Mouse (Mus musculus) ES-E14 (cell line): Measurements from ENCODE around the gene Ube2a.

ENCODE experiments used
- HCFC1 ChIP-seq: IDR thresholded peaks from 2 replicates; pipeline ENCODE4 v1.6.1; 2012; ENCODE audit warnings: low read length, inconsistent platforms, borderline replicate concordance; ENCODE audit not compliant: insufficient read depth
- MAFK ChIP-seq: IDR thresholded peaks from 2 replicates; pipeline ENCODE4 v1.6.1; 2014; ENCODE audit warnings: mild to moderate bottlenecking, low read depth, low read length, inconsistent platforms; ENCODE audit not compliant: insufficient read depth
- ZC3H11A ChIP-seq: IDR thresholded peaks from 2 replicates; pipeline ENCODE4 v1.6.1; 2012; ENCODE audit warnings: low read depth, mild to moderate bottlenecking, inconsistent platforms, low read length, borderline replicate concordance

DNA sequence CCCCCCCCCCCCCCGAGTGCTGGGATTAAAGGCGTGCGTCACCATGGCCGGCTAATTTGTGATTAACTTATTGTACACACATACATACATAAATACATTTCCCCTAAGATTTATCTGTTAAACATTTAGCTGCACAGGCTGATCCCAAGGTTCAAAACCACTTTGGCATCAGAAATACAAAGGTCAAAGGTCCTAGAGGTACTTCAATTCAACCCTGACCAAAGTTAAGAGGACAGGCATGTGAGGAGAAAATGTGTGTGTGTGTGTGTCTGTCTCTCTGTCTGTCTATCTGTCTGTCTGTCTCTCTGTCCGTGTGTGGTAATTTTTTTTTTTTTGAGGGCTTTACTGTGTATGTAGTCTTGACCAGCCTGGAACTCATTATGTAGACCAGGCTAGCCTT, 46.8 kb upstream of the Ube2a start:
- TF ChIP-seq MAFK = no peak
- TF ChIP-seq HCFC1 = no peak
- TF ChIP-seq ZC3H11A = no peak
